In the genomic region with DNA sequence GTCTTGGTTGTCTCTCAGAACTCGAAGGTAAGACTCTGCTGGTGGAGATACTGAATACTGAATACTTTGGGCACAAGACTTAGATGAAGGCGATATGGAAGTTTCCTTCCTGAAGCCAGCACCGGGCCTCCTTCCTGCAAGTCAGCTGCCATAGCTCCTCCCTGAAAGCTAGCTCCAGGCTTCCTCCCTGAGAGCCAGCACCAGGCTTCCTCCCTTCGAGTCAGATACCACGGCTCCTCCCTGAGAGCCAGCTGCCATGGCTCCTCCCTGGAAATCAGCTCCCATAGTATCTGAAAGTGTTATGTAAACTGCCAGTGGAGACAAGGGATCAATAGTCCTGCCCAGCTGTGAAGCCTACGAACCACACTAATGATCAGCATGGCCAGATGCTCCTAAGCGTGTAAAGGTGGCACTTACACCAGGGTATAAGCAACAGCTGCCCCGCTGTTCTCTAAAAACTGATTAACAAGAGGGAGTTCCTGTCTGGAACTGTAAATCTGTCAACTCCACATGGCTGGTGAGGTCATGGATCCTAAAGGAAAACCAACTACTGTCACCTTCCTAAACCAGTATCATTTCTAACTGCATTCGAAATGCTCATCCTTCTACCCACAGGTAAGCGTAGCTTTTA, we compare ENCODE assay signal across 13 mouse cellular contexts.
A peak's percentile ranks its signal among the peaks of the same experiment; 100 is the strongest.
DNase-seq lines count a peak whose midpoint lies in the region; ATAC-seq and TF ChIP-seq lines count a peak whose summit lies in the region.
"Had no signal": no experiment of that assay in that cellular context is flagged by ENCODE, and none has a peak within 500 bp of the region (broad histone marks: within the 10 kb centered on the region; RNA-seq: fewer than 3 reads in every experiment).

No protein-coding gene starts in this region.

- no peaks in the 10 kb centered on the region for H3K4me1 ChIP-seq in lung, embryonic 15.5 days
- no peaks in the 10 kb centered on the region for H3K4me1 ChIP-seq in lung, adult 2 months (ENCODE audit: control insufficient read depth, insufficient read depth, low read length)
- no peaks in the 10 kb centered on the region; the same call in 1 of the 2 replicates for H3K4me1 ChIP-seq in intestine, embryonic 16.5 days (ENCODE audit: control insufficient read depth, insufficient read depth, low read length)
- H3K4me1 ChIP-seq in limb, embryonic 10.5 days = peaks cover 30% of the 10 kb centered on the region
- H3K4me1 ChIP-seq in stomach, embryonic 16.5 days (ENCODE audit: control insufficient read depth, insufficient read depth, low read length) = no peaks in the 10 kb centered on the region
- H3K4me1 ChIP-seq in hindbrain, postnatal 0 days (ENCODE audit: insufficient read depth, low read length) = no peaks in the 10 kb centered on the region
- H3K4me1 ChIP-seq: liver, embryonic 13.5 days had no signal

- 54% methylated on average over 10 of the region's 10 CpGs for WGBS in lung, embryonic 15.5 days
- 43% methylated on average over 10 of the region's 10 CpGs for WGBS in lung, adult 2 months
- whole genome bisulfite sequencing in intestine, embryonic 16.5 days = 45% methylated on average over 10 of the region's 10 CpGs
- 46% methylated on average over 10 of the region's 10 CpGs for WGBS in limb, embryonic 10.5 days
- 55% methylated on average over 10 of the region's 10 CpGs for WGBS in stomach, embryonic 16.5 days
- WGBS in hindbrain, postnatal 0 days = 75% methylated on average over 10 of the region's 10 CpGs

- H3K9me3 ChIP-seq in lung, embryonic 15.5 days = no peaks in the 10 kb centered on the region
- no peaks in the 10 kb centered on the region for H3K9me3 ChIP-seq in intestine, embryonic 16.5 days (ENCODE audit: control insufficient read depth, low read length)
- H3K9me3 ChIP-seq in limb, embryonic 10.5 days (replicated peaks) = no peaks in the 10 kb centered on the region
- no peaks in the 10 kb centered on the region for H3K9me3 ChIP-seq in stomach, embryonic 16.5 days (replicated peaks; ENCODE audit: control insufficient read depth, low read length)
- H3K9me3 ChIP-seq in hindbrain, postnatal 0 days (ENCODE audit: low read length) = no peaks in the 10 kb centered on the region
- H3K9me3 ChIP-seq: liver, embryonic 13.5 days had no signal

- intact Hi-C loops in gastrocnemius, adult 2 months (cut with DNase I) = no loop called here

- peak; percentile 39; the same call in 1 of the 2 replicates for ATAC-seq in lung, embryonic 15.5 days (ENCODE audit: borderline replicate concordance, extremely low read depth, low FRiP score, low TSS enrichment)
- ATAC-seq in intestine, embryonic 16.5 days = peak; percentile 60
- ATAC-seq in stomach, embryonic 16.5 days (ENCODE audit: insufficient read depth, low FRiP score) = peak; percentile 25; the same call in 1 of the 2 replicates
- ATAC-seq in hindbrain, postnatal 0 days = no peak
- ATAC-seq: activated CD4-positive, CD25-positive, alpha-beta regulatory T cell, adult 4 months had no signal

- no peak overlapping the region for H3K4me3 ChIP-seq in lung, embryonic 15.5 days
- H3K4me3 ChIP-seq in lung, adult 2 months (replicated peaks; ENCODE audit: extremely low read depth, low read depth, low read length) = no peak overlapping the region
- no peak overlapping the region for H3K4me3 ChIP-seq in intestine, embryonic 16.5 days (ENCODE audit: low read length)
- H3K4me3 ChIP-seq in limb, embryonic 10.5 days = no peak overlapping the region
- H3K4me3 ChIP-seq in stomach, embryonic 16.5 days (replicated peaks; ENCODE audit: low read length) = no peak overlapping the region
- H3K4me3 ChIP-seq in gastrocnemius, adult 2 months = no peak overlapping the region
- no peak overlapping the region for H3K4me3 ChIP-seq in hindbrain, postnatal 0 days (ENCODE audit: low read length)
- H3K4me3 ChIP-seq: heart, adult 2 months; liver, embryonic 13.5 days had no signal

- peak overlapping the region; percentile 35; the same call in 1 of the 2 replicates for H3K27ac ChIP-seq in lung, embryonic 15.5 days
- H3K27ac ChIP-seq in intestine, embryonic 16.5 days (ENCODE audit: low read length) = no peak overlapping the region
- H3K27ac ChIP-seq in limb, embryonic 10.5 days = peak overlapping the region; percentile 72
- no peak overlapping the region for H3K27ac ChIP-seq in stomach, embryonic 16.5 days (ENCODE audit: low read length)
- no peak overlapping the region for H3K27ac ChIP-seq in gastrocnemius, adult 2 months
- H3K27ac ChIP-seq in hindbrain, postnatal 0 days = no peak overlapping the region
- H3K27ac ChIP-seq: heart, adult 2 months; liver, embryonic 13.5 days had no signal

- no peak overlapping the region for H3K9ac ChIP-seq in lung, embryonic 15.5 days
- H3K9ac ChIP-seq in intestine, embryonic 16.5 days (ENCODE audit: low read depth, low read length) = no peak overlapping the region
- H3K9ac ChIP-seq in stomach, embryonic 16.5 days (ENCODE audit: low read length) = no peak overlapping the region
- no peak overlapping the region for H3K9ac ChIP-seq in hindbrain, postnatal 0 days (replicated peaks; ENCODE audit: low read length)
- H3K9ac ChIP-seq: liver, embryonic 13.5 days had no signal

- no peak for DNase-seq in lung, adult 2 months
- DNase-seq in limb, embryonic 10.5 days (ENCODE audit: low spot score) = peak; percentile 47
- DNase-seq in right cerebral cortex, postnatal 25 days = no peak
- DNase-seq in gastrocnemius, adult 2 months = no peak
- no peak for DNase-seq in hindbrain, postnatal 0 days (ENCODE audit: low spot score)
- DNase-seq: cerebellum, adult 11 months; liver, embryonic 13.5 days; thymus, postnatal 4 days had no signal

- no peak for TF ChIP-seq CTCF in lung, adult 2 months (IDR thresholded peaks at IDR 0.05; ENCODE audit: insufficient read depth, low read length)
- TF ChIP-seq CTCF in gastrocnemius, adult 2 months (IDR thresholded peaks at IDR 0.05) = no peak
- TF ChIP-seq CTCF in hindbrain, postnatal 0 days (IDR thresholded peaks at IDR 0.05; ENCODE audit: low read depth) = no peak

- no peaks in the 10 kb centered on the region for H3K36me3 ChIP-seq in lung, embryonic 15.5 days
- no peaks in the 10 kb centered on the region for H3K36me3 ChIP-seq in intestine, embryonic 16.5 days (ENCODE audit: control insufficient read depth, insufficient read depth, low read length)
- no peaks in the 10 kb centered on the region for H3K36me3 ChIP-seq in limb, embryonic 10.5 days
- H3K36me3 ChIP-seq in stomach, embryonic 16.5 days (ENCODE audit: control insufficient read depth, insufficient read depth, low read length) = no peaks in the 10 kb centered on the region
- H3K36me3 ChIP-seq in hindbrain, postnatal 0 days (ENCODE audit: insufficient read depth, low read length) = no peaks in the 10 kb centered on the region
- H3K36me3 ChIP-seq: liver, embryonic 13.5 days had no signal

- no peaks in the 10 kb centered on the region for H3K27me3 ChIP-seq in lung, embryonic 15.5 days
- H3K27me3 ChIP-seq in intestine, embryonic 16.5 days (replicated peaks; ENCODE audit: control insufficient read depth, insufficient read depth, low read length) = no peaks in the 10 kb centered on the region
- H3K27me3 ChIP-seq in limb, embryonic 10.5 days (ENCODE audit: low read depth, poor library complexity, severe bottlenecking) = no peaks in the 10 kb centered on the region
- no peaks in the 10 kb centered on the region for H3K27me3 ChIP-seq in stomach, embryonic 16.5 days (ENCODE audit: control insufficient read depth, insufficient read depth, low read length)
- no peaks in the 10 kb centered on the region for H3K27me3 ChIP-seq in hindbrain, postnatal 0 days (ENCODE audit: insufficient read depth, low read length)
- H3K27me3 ChIP-seq: liver, embryonic 13.5 days had no signal

- TF ChIP-seq POLR2A in lung, adult 2 months (IDR thresholded peaks at IDR 0.05; ENCODE audit: borderline replicate concordance, extremely low read depth, low read depth, low read length) = no peak

- H3K4me2 ChIP-seq in lung, embryonic 15.5 days = no peak overlapping the region
- H3K4me2 ChIP-seq in intestine, embryonic 16.5 days (ENCODE audit: low read depth, low read length) = no peak overlapping the region
- H3K4me2 ChIP-seq in stomach, embryonic 16.5 days (ENCODE audit: low read depth, low read length) = no peak overlapping the region
- H3K4me2 ChIP-seq in hindbrain, postnatal 0 days (ENCODE audit: low read depth, low read length) = no peak overlapping the region
- H3K4me2 ChIP-seq: liver, embryonic 13.5 days had no signal

Comparison
In these comparisons a context has a peak if more than half of its experiments do, and no peak if none do; other contexts are left out.
1. H3K27ac ChIP-seq: peak in lung, embryonic 15.5 days (single experiment) and limb, embryonic 10.5 days (single experiment); none in intestine, embryonic 16.5 days (single experiment), stomach, embryonic 16.5 days (single experiment), gastrocnemius, adult 2 months (single experiment) and hindbrain, postnatal 0 days (single experiment).